Mouse (Mus musculus): ENCODE results near the gene Cox15.

Gene Cox15

GRCm38 (mm10) chr19:43761543-43762256 is 8.9 kb upstream of the Cox15 start:
- no peak for DNase-seq (ENCODE audit: low spot score in 2 of 2)

- DNase-seq (ENCODE audit: low spot score in 2 of 2), result peak; percentile 73 to 90
Observed at GRCm38 (mm10) chr19:43760504-43760903, 7.7 kb upstream of the Cox15 start.

- no peak for DNase-seq (ENCODE audit: low spot score in 2 of 2)
Observed at GRCm38 (mm10) chr19:43754872-43755271, 2.1 kb upstream of the Cox15 start.

DNA sequence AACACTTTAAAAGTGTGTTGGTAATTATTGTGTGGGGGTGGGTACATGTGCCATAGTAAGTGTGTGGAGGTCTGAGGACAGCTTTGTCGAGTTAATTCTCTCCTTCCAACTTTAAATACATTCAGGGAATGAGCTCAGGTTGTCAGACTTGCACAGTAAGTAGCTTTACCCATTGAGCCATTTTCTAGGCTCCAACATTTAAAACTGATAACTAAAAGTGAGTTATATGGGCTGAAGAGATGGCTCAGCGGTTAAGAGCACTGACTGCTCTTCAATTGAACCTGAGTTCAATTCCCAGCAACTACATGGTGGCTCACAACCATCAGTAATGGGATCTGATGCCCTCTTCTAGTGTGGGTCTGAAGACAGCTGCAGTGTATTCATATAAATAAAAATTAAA is 1.4 kb upstream of the Cox15 start:
- no peak for DNase-seq (ENCODE audit: low spot score in 2 of 2)

DNA sequence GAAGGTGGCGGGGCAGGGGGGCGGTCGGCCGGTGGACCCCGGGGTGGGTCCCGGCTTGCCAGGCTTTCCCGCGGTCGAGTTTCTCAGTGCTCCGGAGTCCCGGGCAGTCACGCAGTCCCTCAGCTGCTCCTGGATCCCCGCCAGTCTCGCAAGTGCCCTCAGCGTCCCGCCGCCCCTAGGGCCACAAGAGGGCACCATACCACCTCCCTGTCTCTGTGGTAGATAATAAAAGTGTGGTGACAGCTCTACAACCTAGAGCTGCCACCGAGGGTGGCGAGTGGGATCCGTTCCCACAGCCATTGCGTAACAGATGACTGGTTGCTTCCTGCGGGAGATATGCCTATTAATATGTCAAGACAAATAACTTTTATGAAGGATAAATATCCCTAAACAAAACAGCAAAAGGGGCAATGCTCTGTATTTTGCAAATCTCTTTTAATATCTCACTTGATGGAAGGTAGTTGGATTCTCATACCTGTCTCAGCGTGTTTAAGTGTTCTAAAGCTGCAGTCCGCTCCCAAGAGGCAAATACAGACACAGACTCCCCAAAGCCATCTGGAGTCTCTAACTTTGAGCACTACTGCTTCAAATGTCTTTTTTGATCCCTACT is 531 bp upstream of the Cox15 start:
- DNase-seq (ENCODE audit: low spot score in 2 of 2), result peak; percentile 90 to 95

DNA sequence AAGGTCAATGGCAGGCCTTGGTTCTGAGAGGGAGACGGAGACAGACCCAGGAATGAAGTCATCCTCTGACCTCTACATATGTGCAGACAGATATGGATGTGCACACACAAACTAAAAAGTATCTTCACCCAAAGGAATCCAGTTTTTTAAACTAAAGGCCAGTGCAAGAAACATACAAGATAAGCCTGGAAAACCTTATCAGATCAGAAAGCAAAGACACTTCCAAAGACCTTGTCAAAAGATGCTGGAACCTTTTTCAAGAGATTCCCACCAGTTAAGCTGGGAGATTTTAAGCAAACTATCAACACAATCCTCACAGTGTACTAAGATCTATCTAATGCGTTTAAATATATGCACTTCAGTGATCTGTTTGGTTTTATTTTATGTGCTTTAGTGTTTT is 2.8 kb downstream of the Cox15 start:
- DNase-seq (ENCODE audit: low spot score in 2 of 2), result no peak

GRCm38 (mm10) chr19:43747877-43748276 is 4.9 kb downstream of the Cox15 start:
- DNase-seq (ENCODE audit: low spot score in 2 of 2), result no peak

- DNase-seq (ENCODE audit: low spot score in 2 of 2), result no peak
Observed at GRCm38 (mm10) chr19:43745740-43746139, 7.1 kb downstream of the Cox15 start.

DNA sequence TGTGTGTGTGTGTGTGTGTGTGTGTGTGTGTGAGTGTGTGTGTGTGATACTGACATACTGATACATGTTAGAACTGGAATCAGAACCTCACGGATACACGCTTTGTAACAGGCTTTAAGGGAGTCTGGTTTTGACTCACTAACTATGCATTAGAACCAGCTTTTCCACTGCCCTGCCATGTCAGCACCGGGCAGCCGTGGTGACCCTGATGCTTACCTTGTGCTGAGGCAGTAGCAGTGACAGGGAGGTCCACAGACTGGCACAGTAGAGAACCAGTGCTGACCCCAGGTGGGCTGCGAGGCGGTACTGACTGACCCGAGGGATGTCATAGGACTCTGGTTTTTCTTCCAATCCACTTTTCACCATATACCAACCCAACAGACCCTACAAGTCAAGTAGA is 9.4 kb downstream of the Cox15 start:
- DNase-seq (ENCODE audit: low spot score in 2 of 2), result no peak

GRCm38 (mm10) chr19:43738409-43738808 is 14.4 kb downstream of the Cox15 start:
- no peak for DNase-seq (ENCODE audit: low spot score in 2 of 2)

DNA sequence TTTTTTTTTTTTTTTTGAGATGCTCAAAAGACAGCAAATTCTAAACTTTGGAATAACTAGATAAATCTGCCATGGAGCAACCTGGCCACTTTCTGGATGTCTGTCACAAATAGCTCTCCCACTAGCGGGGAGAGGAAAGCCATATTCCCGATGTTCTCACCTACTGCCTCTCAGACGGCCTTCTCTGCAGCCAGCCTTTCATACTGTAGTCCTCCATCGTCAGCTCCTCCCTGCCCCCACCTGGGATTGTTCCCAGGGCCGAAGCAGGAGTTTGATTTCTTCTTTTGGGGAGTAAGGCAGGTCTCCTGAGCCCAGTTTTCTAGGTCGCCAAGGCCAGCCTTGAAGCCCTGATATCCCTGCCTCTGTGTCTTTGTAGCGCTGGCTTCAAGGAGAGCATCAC is 21.6 kb downstream of the Cox15 start:
- no peak for DNase-seq (ENCODE audit: low spot score in 2 of 2)

- no peak for DNase-seq (ENCODE audit: low spot score in 2 of 2)
Observed at GRCm38 (mm10) chr19:43730037-43730428, 22.8 kb downstream of the Cox15 start.

DNA sequence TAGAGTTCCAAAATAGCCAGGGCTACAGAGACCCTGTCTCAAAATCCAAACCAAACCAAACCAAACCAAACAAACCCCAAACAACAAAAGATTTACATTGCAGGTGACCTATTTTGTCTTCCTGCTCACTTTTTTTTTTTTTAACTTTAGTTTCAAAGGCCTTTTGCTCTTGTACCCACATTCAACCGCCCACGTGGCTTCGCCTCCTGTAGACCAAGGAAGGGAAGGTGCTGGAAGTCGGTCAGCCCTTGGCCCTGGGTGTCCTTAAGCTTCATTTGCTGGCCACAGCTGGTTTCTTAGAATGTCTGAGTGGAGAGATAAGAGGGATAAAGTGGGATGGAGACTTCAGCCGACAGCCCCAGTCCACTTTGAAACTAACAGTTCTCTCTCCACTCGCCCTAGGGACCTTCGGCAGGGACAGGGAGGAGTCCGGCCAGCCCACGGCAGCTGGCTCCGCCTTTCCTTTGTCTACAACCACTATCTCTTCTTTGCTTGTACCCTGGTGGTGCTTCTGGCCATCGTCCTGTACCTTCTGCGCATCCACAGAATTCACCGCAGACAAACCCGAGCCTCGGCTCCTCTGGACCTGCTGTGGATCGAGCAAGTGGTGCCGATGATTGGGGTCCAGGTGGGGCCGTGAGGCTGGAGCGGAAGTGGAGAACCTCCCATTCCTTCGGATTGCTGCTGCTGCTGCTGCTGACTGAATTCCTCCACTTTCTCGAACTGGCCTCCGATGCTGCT is 23.3 kb downstream of the Cox15 start:
- DNase-seq (ENCODE audit: low spot score in 2 of 2), result no peak

DNA sequence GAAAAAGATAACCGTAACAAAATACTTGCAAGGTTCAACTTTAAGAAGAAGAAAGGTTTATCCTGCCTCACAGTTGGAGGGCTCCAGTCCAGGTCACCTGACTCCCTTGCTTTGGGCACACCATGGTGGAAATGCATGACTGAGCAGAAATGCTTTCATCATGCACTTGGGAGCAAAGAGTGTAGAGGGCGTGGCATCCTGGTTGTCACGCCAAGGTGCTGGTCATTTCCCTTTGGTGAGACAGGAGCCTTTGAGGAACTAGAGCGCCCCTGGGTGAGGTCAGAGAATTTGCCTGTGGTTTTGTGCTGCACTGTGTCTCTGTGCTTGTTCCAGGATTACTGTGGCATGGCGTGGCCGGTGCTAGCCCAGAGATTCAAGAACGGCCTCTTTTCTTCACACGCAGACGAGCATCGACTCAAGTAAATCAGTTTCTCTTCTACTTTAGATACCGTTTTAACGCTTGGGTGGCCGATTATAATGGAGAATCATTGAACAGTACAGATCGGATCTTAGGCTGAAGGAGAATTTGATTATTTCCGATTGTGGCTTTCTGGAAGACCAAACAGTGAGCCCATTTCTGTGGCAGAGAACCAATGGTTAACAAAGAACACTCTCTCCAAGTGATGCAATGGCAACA is 26.2 kb downstream of the Cox15 start:
- DNase-seq (ENCODE audit: low spot score in 2 of 2), result peak in 1 of 2 experiments; percentile 32

GRCm38 (mm10) chr19:43724821-43725220 is 28.0 kb downstream of the Cox15 start:
- DNase-seq (ENCODE audit: low spot score in 2 of 2), result no peak

DNA sequence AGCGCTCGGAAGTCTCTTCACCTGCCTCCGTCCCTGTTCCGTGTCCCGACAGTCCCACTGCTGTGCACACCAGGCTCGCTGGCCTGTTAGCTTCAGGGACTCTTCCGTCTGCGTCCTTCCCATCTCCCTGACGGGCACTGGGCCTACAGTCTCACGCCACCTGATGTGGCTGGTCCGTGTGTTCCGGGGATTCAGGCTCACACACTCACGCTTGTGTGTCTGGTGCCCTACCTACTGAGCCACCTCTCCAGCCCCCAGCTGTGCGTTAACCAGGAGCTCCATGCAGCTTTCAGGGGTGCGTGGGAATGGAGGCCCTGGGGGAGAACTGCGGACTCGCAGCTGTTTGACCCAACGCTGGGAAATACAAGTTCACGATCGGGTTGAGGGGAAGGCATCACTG is 28.6 kb downstream of the Cox15 start:
- DNase-seq (ENCODE audit: low spot score in 2 of 2), result no peak

DNA sequence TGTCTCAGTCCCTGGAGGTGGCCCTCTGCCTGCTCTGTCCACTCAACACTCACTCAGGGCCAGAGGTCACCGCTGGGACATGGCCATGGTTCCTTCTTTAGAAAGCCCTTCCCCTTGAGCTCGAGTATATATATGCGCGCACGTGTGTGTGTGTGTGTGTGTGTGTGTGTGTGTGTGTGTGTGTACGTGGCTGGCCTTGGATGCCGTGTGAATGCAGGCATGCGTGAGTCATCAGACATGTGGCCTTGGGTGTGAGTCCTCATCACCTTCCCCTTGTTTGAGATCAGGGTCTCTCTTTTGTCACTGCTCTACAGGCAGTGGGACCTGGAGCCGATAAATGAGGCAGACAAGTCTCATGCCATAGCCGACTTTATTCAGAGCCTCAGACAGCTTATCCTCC is 29.3 kb downstream of the Cox15 start:
- no peak for DNase-seq (ENCODE audit: low spot score in 2 of 2)

GRCm38 (mm10) chr19:43722891-43723290 is 29.9 kb downstream of the Cox15 start:
- DNase-seq (ENCODE audit: low spot score in 2 of 2), result no peak

DNA sequence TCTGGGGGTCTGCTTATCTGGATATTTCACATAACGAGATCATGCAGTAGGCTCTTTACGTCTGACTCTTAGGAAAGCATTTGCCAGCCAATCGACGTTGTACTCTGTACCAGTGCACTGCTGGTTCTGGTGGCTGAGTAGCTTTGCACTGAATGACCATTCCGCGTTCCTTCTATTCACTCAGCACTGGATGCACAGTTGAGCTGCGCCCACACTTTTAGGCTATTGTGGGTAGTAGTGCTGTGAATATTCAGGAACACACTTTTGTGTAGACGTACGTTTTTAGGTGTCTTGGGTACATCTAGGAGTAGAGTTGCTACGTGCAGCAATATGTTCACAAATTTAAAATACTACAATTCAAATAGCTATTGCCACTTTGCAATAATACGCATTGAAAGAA is 32.7 kb downstream of the Cox15 start:
- no peak for DNase-seq (ENCODE audit: low spot score in 2 of 2)

DNA sequence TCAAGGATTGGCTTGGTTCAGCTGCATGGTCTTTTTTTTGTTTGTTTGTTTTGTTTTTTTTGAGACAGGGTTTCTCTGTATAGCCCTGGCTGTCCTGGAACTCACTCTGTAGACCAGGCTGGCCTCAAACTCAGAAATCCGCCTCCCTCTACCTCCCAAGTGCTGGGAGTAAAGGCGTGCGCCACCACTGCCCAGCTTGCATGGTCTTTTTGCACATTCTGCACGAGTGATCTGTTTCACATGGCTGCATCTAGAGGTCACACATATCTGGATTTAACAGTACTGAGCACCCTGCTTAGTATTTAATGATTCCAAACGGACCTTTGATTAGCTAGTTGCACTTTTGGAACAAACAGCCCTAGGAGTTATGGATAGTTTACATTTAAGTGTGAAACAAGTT is 40.8 kb downstream of the Cox15 start:
- no peak for DNase-seq (ENCODE audit: low spot score in 2 of 2)

DNA sequence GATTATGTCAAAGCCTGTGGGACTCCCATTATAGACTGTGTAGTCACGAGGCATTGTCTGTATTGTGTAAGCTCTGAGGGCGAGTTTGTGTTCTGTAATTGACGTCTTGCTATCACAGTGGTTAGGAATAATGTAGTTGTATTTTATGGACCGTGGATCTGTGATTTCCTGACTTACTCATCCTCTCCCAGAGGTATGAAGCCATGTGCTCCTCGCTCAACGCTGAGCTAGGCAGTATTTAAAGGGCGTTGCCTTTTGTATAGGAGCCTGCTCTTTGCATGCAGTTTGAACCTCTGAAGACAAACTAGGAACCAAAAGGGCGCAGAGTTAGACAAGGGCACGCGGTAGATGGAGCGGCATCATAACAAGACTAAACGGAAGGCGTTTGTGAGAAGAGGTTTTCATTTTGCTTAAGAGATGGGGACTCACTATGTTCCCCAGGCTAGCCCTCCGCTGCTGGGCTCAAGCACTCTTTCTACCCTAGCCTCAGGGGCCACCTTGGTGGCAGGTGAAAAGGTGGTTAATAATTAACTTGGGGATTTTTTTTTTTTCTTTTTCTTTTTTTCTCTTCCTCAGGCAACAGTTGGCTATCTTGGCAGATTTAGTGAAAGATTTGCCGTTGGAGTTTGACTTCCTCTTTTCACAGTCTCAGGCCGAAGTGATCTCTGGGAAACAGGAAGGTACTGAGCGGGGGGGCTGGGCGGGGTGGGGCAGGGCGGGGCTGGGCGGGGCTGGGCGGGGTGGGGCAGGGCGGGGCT is 41.5 kb downstream of the Cox15 start:
- peak in 1 of 2 experiments; percentile 21 for DNase-seq (ENCODE audit: low spot score in 2 of 2)

- no peak for DNase-seq (ENCODE audit: low spot score in 2 of 2)
Observed at GRCm38 (mm10) chr19:43709317-43709716, 43.5 kb downstream of the Cox15 start.

Data from spleen, postnatal 4 days (tissue).